Mouse (Mus musculus) heart, embryonic 12.5 days (tissue): Measurements from ENCODE around the gene Nudt21. TPM values are rescaled to one million over a fixed set of nuclear protein-coding genes. Genes with fewer than 3 reads are reported as not detected.

Source experiments
- ATAC-seq: fragments of 200-750 bp; cut with Nextera tagmentation; 2 replicates; pipeline ENCODE4 v1.8.0; 2017; ENCODE audit warnings: moderate TSS enrichment, moderate library complexity; ENCODE audit not compliant: insufficient number of reproducible peaks, low FRiP score
- H3K27ac ChIP-seq: fragments of 300-500 bp; sonication (generic); 2 replicates; pipeline ENCODE4 v1.5.1; 2016; ENCODE audit warnings: mild to moderate bottlenecking, moderate library complexity; ENCODE audit not compliant: poor library complexity, severe bottlenecking
- H3K27me3 ChIP-seq: fragments of 300-500 bp; sonication (generic); replicated peaks from 2 replicates; pipeline ENCODE4 v1.6.1; 2016; ENCODE audit warnings: mild to moderate bottlenecking, moderate library complexity
- H3K36me3 ChIP-seq: fragments of 300-500 bp; sonication (generic); 2 replicates; pipeline ENCODE4 v1.6.1; 2016; ENCODE audit warnings: mild to moderate bottlenecking, moderate library complexity
- H3K4me1 ChIP-seq: fragments of 300-500 bp; sonication (generic); replicated peaks from 2 replicates; pipeline ENCODE4 v1.6.1; 2016; ENCODE audit warnings: mild to moderate bottlenecking
- H3K4me2 ChIP-seq: fragments of 300-500 bp; sonication (generic); 2 replicates; pipeline ENCODE4 v1.6.1; 2016; ENCODE audit warnings: mild to moderate bottlenecking, moderate library complexity
- H3K4me3 ChIP-seq: fragments of 300-500 bp; sonication (generic); 2 replicates; pipeline ENCODE4 v1.5.1; 2016; ENCODE audit warnings: mild to moderate bottlenecking
- H3K9ac ChIP-seq: fragments of 300-500 bp; sonication (generic); 2 replicates; pipeline ENCODE4 v1.6.1; 2016; ENCODE audit warnings: mild to moderate bottlenecking, moderate library complexity
- H3K9me3 ChIP-seq: fragments of 300-500 bp; sonication (generic); replicated peaks from 2 replicates; pipeline ENCODE4 v1.6.1; 2016; ENCODE audit warnings: mild to moderate bottlenecking, moderate library complexity
- WGBS: fragments of 180-500 bp; shearing (Covaris S2); methylation state at CpG from one replicate; pipeline ENCODE4 v1.1.7; 2016; 5-methylcytosine and 5-hydroxymethylcytosine counted together
- polyA plus RNA-seq: library from polyadenylated mRNA; unstranded; fragments of >200 nt; fragmentation: Nextera tagmentation; extraction: Ambion mirVana; gene quantifications from 2 replicates; pipeline ENCODE4 v1.2.1, GENCODE M21; 2016

Gene Nudt21
- polyA plus RNA-seq, 1 experiment from 2014 or later: 88.5 TPM

- Histone ChIP-seq H3K9me3 (no peaks in the 10 kb centered on the region), H3K27me3 (no peaks in the 10 kb centered on the region), H3K4me2 (no peak overlapping the region), H3K36me3 (peaks cover 60% of the 10 kb centered on the region), H3K27ac (no peak overlapping the region), H3K4me1 (peaks cover 3% of the 10 kb centered on the region; the same call in 1 of the 2 replicates), H3K9ac (no peak overlapping the region), H3K4me3 (no peak overlapping the region)
- ATAC-seq: no peak
- 93% methylated on average over 5 of the region's 5 CpGs for WGBS
These were observed 64.6 kb downstream of the Nudt21 start for GRCm38 (mm10) chr8:93972211-93972610.

GRCm38 (mm10) chr8:93971451-93971850 is 65.4 kb downstream of the Nudt21 start:
- no peaks in the 10 kb centered on the region for H3K27me3 ChIP-seq
- H3K9me3 ChIP-seq: no peaks in the 10 kb centered on the region
- no peak overlapping the region for H3K27ac ChIP-seq
- H3K36me3 ChIP-seq: peaks cover 62% of the 10 kb centered on the region
- WGBS: 92% methylated on average over 10 of the region's 10 CpGs
- no peak for ATAC-seq
- H3K4me2 ChIP-seq: no peak overlapping the region
- no peak overlapping the region for H3K9ac ChIP-seq
- H3K4me3 ChIP-seq: no peak overlapping the region
- peaks cover 2% of the 10 kb centered on the region; the same call in 1 of the 2 replicates for H3K4me1 ChIP-seq

DNA sequence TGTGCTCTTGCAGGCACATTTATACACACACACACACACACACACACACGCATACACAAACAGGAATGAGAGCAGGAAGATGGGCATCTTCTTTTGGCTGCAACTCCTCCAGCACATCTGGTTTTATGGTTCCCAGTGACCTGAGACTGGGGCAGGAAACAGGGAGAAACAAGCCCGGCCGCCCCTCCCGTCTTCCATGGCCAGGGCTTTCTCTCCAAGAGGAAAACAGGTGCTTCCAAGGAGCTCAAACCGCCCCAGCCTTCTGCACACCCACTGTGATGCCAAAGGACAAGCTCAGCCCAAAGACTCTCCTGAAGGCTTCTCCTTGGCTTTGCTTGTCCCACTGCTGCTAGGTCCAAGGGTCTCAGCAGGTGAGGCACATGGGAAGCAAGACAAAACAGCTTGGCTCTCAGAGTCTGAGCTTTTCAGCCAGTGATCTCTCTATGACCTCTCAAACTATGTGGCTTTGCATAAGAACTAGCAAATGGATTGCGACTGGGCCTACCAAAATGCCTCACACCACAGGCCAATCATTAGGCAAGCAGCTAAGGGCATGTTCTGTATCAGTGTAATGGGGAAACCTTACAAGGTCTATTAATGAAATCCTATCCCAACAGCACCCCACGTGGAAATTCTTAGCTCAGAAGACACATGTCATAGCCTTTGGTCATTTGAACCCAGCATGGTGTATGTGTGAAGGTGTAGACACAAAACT is 67.0 kb downstream of the Nudt21 start:
- H3K9ac ChIP-seq: no peak overlapping the region
- no peaks in the 10 kb centered on the region for H3K9me3 ChIP-seq
- no peaks in the 10 kb centered on the region for H3K4me1 ChIP-seq
- H3K27me3 ChIP-seq: no peaks in the 10 kb centered on the region
- peaks cover 56% of the 10 kb centered on the region for H3K36me3 ChIP-seq
- ATAC-seq: no peak
- 78% methylated on average over 7 of the region's 7 CpGs for WGBS
- H3K27ac ChIP-seq: no peak overlapping the region
- H3K4me3 ChIP-seq: no peak overlapping the region
- H3K4me2 ChIP-seq: no peak overlapping the region

DNA sequence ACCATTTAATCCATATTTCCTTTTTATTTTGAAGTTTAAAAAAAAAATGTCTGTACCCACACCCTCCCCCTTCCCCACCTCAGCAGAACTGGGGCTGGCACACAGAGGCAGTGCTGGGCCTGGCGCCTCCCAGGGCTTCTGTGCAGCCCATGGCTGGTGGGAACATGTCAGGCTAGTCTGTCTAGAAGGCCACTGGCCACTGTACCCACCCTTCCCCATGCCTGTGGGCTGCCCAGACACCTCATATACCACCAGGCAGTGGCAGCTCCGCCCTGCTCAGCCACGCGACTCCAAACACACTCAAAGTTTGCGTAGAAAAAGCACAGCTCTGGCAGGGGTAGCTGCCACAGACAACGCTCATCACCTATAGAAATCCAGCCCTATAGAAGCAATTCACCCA is 68.5 kb downstream of the Nudt21 start:
- Histone ChIP-seq H3K4me3 (no peak overlapping the region), H3K4me1 (no peaks in the 10 kb centered on the region), H3K27ac (no peak overlapping the region), H3K36me3 (peaks cover 41% of the 10 kb centered on the region), H3K9me3 (no peaks in the 10 kb centered on the region), H3K4me2 (no peak overlapping the region), H3K27me3 (no peaks in the 10 kb centered on the region), H3K9ac (no peak overlapping the region)
- no peak for ATAC-seq
- 72% methylated on average over 6 of the region's 6 CpGs for WGBS

Other genes starting within 250 kb of the Nudt21 start
- gene Gnao1, start 227.1 kb downstream of the Nudt21 start, polyA plus RNA-seq: 18.7 and 19.3 TPM in 2 replicates
- 67.2 and 71.1 TPM in 2 replicates for gene Amfr, start 24.2 kb downstream of the Nudt21 start, polyA plus RNA-seq
- gene Ogfod1, start 167 bp upstream of the Nudt21 start, polyA plus RNA-seq: 13.8 and 14.4 TPM in 2 replicates
- 6.8 and 9.9 TPM in 2 replicates for gene Bbs2, start 61.9 kb upstream of the Nudt21 start, polyA plus RNA-seq
- gene Mt4, start 100.2 kb upstream of the Nudt21 start, polyA plus RNA-seq: not detected in 2 replicates
- gene Mt3, start 115.6 kb upstream of the Nudt21 start, polyA plus RNA-seq: 24.7 and 25.0 TPM in 2 replicates
- 23.6 and 39.2 TPM in 2 replicates for gene Mt2, start 135.6 kb upstream of the Nudt21 start, polyA plus RNA-seq
- 129 and 209 TPM in 2 replicates for gene Mt1, start 142.1 kb upstream of the Nudt21 start, polyA plus RNA-seq
- 71.6 and 73.6 TPM in 2 replicates for gene Nup93, start 177.5 kb upstream of the Nudt21 start, polyA plus RNA-seq